Mouse (Mus musculus) cerebral cortex, adult 2 months (tissue): ENCODE measurements around the gene Mllt3.

Experiments used
- WGBS: fragments of 180-500 bp; shearing (Covaris S2); methylation state at CpG from one replicate; pipeline ENCODE4 v1.1.7; 2018; 5-methylcytosine and 5-hydroxymethylcytosine counted together

Gene Mllt3

DNA sequence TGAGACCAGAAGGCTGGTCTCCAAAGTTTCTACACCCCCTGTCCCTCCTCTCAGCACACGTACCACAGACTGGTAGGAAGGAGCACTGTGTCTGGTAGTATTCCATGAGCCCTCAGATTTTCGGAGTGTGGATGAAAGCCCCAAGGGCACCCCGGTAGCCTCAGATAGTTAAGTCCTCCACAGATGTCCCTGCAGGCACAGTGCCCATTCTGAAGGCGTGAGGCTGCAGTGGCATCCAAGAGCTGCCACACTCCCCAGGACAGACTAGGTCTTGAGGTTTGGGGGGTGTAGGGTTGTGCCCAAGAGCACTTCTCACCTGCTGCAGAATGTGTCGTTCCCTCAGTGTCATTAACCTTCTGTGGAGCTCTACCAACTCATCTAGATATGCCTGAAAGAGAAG is 251.2 kb downstream of the Mllt3 start:
- WGBS, result 66% methylated on average over 5 of the region's 5 CpGs

DNA sequence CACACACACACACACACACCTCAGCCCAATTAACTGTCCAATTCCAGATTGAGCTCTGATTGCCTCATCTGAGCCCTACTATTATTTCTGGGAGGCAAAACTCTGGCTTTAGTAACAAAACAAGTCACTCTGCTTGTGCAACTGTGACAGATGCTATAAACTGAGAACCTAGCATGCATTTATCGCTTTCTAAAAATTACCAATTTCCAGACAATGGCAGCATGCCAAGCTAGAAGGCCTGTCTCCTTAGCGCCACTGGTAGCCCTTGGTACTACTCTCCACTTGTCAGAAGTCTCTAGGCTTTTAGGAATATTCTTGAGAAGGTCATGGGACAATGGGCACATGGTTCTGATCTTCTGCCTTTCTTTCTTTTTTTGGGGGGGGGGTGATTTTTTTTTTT is 257.4 kb downstream of the Mllt3 start:
- 71% methylated on average over 2 of the region's 2 CpGs for WGBS

DNA sequence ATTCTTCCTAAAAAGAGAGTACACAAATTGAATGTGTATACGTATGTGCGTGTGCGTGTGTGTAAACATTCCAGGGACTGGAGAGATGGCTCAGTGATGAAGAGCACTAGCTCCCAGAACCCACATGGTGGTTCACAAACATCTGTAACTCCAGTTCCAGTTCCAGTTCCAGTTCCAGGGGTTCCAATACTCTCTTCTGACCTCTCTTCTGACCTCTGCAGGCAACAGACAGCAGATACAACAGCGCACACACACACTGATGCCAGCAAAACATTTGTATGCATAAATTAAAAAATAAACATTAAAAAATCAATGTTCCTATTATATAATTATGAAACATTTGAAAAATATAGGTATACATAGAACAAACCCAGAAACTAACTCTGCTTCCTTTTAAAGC is 258.6 kb downstream of the Mllt3 start:
- WGBS, result 97% methylated on average over 4 of the region's 4 CpGs

DNA sequence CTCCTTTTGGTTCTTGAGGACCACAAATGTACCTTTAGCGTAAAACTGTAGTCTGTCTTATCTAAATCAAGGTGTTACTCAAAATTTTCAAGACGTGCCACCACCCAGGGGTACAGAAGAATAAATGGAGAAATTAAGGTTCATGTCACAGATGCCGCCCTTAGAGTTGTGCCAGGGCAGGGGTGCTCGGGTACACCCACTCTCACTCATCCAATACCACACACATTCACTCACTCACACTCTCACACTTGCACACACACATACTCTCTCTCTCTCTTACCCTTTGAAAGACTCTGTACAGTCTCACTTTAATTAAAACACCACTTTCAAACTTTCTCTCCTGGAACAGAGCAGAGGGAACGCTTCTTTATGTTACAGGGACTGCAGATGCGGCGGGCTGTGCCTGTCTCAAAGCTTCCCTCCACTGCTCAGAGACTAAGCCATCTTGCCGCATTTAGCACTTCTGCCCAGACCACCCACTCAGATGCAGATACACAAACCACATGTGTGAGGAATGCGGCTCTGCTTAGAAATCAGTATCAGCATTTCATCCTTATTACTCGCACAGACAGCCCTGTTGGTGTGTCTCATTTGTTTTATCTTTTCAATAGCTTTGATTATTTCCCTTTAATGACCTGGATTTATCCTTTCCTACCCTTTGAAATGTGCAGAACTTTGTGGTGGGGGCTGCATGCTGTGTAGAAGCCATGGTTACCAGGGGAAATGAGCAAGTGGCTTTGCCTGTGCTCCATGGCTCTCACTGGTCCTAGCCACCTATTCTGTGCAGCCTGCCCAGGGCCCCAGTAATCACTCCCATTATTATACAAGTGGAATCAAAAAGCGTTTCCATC is 265.2 kb downstream of the Mllt3 start:
- 44% methylated on average over 11 of the region's 11 CpGs for WGBS

DNA sequence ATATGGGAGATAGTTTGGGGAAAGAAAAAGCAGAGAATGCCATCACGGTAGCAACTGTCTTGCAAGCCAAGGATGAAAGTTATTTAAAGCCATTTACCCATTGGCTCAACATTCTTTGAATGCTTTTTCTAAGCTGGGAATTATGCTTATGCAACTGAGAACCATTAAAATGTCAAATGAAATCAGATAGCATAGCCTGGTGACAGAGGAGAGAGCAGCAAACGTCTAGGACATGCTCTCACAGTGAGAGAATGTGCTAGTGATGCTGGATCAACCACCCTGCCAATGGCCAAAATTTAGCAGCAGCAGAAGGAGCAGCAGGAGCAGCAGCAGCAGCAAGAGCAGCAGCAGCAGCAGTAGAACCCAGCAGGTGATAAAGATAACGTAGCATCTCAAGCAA is 267.4 kb downstream of the Mllt3 start:
- 36% methylated on average over 3 of the region's 3 CpGs for WGBS

DNA sequence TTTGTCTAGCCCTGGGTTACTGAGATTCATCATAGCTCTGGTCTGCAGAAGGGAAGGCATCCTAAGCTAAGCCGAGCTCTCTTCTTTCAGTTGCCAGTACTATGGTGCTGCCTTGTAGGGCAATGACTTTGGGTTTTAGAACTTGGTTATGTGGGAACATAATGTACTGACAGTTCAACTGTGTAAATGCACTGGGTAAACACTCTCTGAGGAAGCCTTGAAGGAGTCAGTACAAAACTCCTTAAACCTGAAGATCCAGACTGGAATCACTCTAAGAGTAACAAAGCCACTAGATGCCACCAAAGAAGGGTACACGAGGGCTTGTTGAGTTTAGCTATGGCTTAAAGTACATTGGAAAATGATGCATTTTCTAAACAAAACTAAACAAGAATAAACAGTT is 272.1 kb downstream of the Mllt3 start:
- 88% methylated on average over 2 of the region's 2 CpGs for WGBS

DNA sequence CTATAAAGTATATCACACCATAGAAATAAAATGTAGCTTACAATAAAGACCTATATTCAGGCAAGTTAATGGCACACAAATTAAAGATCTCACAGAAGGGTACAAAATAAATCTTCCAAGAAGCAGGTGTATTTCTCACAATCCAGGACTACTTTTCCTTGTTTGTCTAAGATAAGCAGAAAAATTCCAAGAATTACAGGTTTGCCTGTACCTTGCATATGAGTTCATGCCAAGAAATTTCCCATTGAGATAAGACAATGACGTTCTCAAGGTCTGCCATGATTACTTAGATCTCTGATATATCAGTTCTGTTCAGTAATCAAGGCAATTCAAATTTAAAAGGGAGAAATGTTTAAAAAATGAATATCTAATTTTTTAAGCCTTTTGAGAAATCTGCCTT is 272.9 kb downstream of the Mllt3 start:
- 99% methylated on average over 1 of the region's 1 CpGs for WGBS

DNA sequence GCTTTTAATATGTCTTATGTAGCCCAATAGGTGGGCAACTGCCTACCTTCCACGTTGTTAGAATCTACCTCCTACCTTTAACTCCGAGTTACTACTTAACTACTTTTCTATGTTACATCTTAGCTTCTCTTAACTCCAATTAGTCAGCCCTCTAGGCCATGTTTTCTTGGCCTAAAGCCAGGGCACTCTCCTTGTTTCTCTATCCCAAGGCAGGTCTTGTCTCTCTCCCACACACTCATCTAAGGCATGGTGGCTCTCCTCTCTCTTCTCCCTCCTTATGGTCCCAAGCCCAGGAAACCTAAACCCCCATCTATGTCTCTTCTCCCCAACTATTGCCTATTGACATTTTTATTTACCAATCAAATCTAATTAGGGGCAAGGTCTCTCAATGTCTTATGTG is 273.5 kb downstream of the Mllt3 start:
- WGBS, result 81% methylated on average over 2 of the region's 2 CpGs

DNA sequence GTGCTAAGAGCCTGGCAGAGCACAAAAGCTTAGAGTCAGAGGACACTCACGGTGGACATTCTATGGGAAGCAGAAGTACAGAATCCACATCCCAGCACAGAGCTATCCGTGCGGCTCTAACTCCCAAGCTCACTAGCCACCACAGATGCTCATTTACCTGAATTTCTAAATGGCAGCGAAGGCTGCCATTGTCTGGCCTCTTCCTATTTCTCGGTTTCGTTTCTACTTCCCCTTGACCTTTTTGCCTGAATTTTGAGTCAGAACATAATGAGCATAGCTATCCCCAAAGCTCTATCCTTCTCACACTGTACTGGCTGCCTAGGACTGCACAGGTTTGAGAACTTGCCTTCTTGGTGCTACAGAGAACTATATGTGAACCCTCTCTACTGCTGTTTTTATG is 274.1 kb downstream of the Mllt3 start:
- WGBS, result 89% methylated on average over 6 of the region's 6 CpGs

DNA sequence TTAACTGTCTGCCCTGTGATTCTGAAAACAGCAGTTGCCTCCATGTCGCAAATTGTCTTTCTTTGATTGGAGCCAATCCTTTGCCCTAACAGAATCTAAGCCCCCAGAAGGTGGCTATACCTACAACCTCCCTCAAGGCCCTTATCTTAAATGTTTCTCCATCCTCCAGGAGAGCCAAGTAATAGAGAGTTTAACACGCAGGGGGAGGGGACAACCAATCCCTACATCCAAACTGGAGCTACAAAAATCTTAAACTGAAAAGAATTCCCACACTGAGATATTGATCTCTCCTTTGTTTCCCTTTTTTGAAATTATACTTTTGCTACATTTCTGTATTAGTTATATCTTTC is 281.7 kb downstream of the Mllt3 start:
- WGBS, result 97% methylated on average over 2 of the region's 2 CpGs

DNA sequence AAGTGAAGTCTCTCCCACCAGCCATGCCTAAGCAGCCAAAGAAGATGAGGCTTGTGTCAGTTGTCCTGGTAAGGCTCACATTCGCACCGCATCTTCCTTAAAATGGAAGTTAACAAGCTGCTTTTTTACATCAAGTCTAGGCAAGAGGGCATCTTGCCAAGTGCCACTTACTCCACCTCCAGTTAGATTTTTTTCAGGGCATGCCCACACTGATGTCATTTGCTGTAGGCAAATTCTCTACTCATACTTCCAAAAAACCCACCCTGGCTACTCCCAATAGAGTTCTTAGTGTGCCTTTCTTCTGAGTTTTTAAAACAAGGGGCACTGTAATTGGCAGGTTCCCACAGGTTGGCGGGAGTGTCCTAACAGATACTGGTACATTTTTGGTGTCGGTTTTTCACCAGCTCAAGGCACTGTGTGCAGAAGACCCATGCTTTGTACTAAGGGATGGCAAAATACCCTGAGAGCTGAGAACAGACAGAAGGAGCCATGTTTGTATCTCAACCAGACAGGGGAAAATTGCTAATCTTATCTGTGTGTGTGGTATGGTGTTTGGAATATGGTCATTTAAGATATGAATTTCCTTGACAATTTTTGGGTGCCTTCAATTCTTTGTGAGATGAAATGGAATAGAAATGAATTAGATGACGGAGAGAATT is 282.2 kb downstream of the Mllt3 start:
- 67% methylated on average over 5 of the region's 5 CpGs for WGBS

DNA sequence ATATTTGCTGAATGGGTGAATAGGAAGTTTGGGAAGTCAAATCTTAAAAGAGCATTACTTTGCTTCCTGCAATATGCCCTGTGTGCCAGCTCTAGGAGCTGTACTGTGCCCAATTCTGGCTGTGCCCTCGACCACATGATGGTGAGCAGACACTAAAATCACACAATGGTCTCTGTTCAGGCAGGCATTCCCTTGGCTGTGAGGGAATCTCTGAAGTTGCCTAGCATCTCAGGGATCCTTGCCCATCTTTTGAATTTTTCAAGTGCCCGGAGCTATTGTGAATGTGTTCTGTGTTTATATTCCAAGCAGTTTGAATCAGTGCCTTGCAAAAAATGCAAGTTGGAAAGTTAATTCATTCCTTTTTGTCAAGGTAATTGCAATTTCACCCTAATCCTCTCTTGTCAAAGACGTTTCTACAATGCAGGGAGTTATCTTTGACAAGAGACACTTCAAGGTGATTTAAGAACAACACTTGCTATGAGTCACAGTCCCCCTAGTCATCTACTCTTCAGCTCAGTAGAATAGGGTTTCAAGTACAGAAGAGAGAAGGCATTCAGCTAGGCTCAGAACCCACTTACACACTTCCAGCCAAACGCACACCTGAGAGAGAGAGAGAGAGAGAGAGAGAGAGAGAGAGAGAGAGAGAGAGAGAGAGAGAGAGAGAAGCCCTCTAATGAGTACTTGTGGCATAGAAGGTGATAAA is 283.5 kb downstream of the Mllt3 start:
- WGBS, result 43% methylated on average over 4 of the region's 4 CpGs

DNA sequence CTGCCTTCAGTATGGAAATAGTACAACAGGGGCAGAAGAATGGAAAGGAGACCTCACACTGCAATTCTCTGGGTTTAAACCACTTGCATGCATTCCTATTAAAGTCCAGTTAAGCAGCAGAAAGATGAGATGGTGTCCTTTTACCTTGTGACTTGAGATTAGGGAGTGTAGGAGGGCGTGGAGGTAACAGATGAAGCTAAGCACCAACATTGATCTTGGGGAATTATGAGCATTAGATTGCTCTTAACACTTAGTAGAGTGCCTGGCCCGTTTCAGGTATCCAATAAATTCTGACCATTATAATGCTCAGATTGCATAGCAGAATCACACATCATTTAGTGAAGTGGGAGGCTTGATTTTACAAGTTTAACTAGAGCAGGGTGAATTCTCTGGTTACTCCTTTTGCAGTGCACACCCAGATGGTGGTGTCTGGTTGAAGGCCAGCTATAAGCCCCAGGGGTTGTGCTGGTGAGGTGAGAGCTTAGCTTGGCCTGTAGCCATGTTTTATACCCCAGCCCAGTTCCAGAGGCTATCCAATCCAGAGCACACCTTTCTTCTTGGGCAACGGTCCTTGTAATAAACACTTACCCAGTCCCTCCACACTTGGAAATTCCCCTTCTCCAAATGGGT is 288.0 kb downstream of the Mllt3 start:
- 81% methylated on average over 3 of the region's 3 CpGs for WGBS

DNA sequence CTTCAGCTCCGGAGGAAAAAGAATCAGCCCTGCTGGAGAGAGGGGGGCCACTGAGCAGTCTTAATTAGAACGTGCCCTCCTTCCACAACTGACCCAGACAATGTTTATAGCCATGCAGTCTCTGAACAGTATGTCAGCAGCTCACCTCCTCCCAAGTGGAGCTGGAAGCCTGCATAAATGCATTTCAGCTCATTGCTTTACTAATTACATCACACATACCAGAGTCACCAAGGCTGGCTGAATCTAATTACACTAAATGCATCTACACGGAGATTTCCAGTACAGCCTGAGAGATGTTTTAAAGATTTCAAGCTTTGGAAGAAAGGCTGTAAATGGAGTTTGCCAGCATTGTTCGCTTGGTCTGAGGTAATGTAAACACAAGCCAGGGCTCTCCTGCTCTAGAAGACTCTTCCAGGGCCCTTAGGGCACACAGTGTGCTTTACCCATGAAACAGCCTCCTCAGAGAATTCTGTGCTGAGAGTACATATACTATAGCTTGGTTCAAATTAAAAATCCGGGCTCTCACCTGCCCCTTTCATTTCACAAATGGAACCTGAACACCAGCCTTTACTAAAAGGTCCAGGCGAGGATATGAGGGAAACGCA is 293.5 kb downstream of the Mllt3 start:
- WGBS, result 44% methylated on average over 7 of the region's 7 CpGs

DNA sequence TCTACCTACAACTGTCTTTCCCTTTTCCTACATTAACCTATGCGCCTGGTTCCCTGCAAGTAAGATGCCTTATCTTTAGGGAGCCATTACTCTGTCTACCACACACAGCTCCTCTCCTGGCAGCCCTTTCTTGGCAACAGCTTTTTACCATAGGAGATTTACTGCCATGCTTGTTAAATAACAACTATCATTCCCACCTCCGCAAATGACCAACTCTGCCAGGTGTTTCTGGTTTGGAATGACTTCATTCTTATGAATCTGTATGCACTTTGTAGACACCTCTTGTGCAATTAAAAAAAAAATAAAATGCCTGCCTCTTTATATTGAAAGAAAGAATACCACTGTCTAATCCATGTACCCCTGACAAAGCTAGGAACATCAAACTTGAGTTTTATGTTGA is 294.1 kb downstream of the Mllt3 start:
- 86% methylated on average over 2 of the region's 2 CpGs for WGBS

DNA sequence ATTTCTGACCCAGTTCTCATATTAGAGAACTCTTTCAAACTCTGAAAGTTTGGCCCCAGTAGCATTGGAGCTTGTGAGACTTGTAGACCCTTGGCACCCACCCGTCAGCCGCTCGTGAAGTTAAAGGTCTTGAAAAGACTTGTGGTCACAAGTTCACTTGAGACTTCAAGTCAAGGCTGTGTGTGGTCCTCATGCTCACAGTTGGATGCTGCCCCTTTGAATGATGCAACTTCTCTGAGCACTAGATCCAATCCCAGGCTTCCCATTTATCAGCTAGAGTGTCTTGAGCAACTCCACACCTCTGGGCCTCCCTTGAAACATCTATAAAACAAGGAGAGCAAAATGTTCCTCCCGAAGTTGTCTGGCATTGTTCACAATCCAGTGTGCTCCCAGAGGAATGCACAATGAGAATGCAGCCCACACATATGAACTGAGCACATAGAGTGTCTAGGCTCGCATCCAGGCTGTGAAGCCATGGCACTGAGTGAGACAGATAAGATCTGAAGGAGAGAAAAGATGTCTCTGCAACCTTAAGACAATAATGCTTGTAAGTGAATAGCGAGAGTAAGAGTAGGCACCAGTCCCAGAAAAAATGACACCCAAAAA is 295.9 kb downstream of the Mllt3 start:
- WGBS, result 81% methylated on average over 6 of the region's 6 CpGs

DNA sequence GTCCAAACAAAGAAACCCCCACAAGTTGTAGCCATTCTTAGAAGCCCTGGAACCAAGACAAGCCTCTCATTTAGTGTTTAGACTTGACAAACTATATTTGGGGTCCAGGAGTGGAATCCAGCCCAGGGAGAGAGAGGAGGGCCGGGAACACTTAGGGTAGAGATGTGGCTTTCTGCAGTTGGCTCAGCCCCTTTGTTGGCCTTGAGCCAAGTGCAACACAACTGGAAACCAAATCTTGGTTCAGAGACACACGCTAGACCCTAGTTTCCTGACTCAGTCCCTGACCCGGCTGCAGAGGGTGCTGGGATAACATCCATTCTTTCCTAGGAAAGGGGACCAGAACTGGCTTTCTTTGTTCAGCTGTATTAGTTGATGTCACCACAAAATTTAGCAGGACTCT is 296.4 kb downstream of the Mllt3 start:
- 50% methylated on average over 3 of the region's 3 CpGs for WGBS

DNA sequence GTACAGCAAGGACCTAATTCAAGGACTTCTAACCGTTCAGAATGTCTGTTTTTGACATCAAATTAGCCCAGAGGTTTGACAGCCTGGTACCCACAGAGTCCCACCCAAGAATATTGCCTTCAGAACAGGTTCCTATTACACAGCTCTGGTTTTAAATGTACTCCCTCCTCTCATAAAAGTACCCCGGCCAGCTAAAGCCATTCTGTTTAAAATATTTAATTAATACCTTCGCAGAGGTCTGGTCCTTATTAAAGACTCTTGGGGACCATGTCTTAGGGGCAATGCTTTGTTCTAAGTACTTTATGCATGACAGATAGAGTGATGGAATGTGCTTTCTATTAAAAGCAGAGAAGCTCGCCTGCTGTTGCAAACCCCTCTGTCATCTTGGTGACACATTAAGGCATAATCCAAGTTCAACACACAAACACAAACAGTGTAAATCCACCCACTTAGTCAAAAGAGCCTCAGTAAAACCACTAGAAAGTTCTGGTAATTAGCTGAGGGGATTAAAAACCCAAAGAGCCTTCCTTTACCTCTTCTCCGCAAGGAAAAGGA is 302.0 kb downstream of the Mllt3 start:
- 77% methylated on average over 5 of the region's 5 CpGs for WGBS

DNA sequence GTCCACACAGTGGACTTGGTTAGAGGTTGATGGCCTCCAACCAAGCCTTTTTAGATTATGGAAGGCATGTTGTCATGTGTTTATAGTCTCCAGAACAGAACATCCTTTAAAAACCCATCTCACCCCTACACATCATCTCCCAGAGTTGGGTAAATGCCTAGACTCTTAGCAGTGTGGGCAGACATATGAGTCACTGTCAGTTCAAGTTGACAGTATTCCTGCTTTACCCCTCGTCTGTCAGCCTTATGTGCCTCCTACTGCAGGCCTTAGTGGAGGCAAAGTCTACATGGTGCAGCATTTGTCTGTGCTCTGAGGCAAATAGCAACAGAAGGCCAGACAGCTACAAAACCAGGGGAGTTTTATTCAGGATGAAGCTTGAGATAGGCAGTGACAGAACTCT is 304.6 kb downstream of the Mllt3 start:
- 59% methylated on average over 1 of the region's 1 CpGs for WGBS

DNA sequence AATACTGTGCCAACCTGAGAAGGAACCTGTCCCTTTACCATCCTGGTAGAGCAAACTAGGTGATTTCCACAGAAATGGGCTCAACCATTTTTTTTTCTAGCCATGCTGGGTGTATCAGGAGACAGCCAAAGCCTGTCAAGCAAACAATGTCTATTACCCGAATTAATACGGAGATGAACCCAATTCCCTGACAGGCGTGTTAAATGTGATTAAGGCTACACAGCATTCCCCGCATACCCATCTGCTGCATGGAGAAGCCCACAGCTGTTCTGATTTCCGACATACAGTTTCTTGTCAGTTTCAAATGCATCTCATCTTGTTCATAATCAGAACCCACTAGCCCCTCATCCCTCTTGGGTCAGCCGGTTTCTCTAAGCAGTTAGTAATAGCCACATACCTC is 309.7 kb downstream of the Mllt3 start:
- WGBS, result 86% methylated on average over 6 of the region's 6 CpGs
